Mouse (Mus musculus): ENCODE data around the gene Ptprd.

DNA sequence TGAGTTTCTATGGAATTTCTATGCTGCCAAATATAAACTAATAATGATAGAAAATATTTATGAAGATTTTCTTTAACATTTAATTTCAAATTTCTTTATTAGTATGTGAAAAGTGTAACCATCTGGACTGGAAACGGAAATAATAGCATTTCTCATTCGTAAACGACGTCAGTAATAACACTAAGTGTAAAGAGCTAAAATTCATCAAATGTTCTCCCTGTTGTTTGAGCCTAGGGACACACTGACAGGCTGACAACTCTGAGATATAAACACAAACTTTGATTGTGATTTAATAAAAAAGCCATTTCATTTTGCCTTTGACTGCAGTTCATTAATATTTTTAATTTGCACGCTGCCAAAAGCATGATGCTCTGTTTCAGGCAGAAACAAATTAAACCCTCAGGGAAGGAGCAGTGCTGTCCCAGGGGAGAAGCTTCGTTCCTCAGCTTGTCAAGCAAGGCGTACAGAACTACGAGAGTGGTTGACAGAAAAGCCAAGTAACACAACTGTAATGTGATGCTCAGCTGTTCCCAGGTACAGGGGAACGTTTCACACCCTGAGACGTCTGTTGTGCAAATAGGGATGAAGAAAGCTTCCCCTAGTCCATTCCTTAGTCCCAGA is 894.6 kb downstream of the Ptprd start:
- TF ChIP-seq POLR2A (IDR thresholded peaks at IDR 0.05; ENCODE audit: borderline replicate concordance, insufficient read depth, low read length) (no peak), CTCF (IDR thresholded peaks at IDR 0.05; ENCODE audit: borderline replicate concordance, insufficient read depth, low read depth, low read length) (no peak)
